Comparison of ENCODE assay signal across 12 mouse cellular contexts in the genomic region with DNA sequence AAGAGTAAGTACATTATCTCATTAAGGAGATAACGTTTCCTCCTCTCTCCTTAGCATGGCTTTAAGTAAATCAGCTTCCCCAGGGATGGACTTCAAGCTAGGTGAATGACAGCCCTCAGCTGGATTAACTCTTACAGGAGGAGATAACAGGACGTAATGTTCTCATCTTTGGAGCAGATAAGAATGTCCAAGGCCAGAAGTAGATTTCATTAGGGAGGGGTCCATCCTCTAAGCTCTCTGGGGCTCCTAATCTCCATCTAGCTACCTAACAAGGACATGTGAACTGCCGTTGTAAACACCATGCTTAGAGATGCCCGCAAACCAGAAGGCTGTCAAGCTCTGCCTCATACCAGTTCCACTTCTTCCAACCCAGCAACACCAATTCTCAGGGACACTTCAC.
A peak's percentile ranks its signal among the peaks of the same experiment; 100 is the strongest.
DNase-seq lines count a peak whose midpoint lies in the region; ATAC-seq and TF ChIP-seq lines count a peak whose summit lies in the region.
"Had no signal": no experiment of that assay in that cellular context is flagged by ENCODE, and none has a peak within 500 bp of the region (broad histone marks: within the 10 kb centered on the region; RNA-seq: fewer than 3 reads in every experiment).

No protein-coding gene starts in this region.

- no peak overlapping the region for H3K4me2 ChIP-seq in forebrain, postnatal 0 days (ENCODE audit: low read depth)
- H3K4me2 ChIP-seq in forebrain, embryonic 13.5 days: no peak overlapping the region
- H3K4me2 ChIP-seq in liver, embryonic 16.5 days (ENCODE audit: low read depth, low read length): peak overlapping the region; percentile 42
- H3K4me2 ChIP-seq: limb, embryonic 12.5 days had no signal

- H3K36me3 ChIP-seq in forebrain, postnatal 0 days (ENCODE audit: insufficient read depth): no peaks in the 10 kb centered on the region
- no peaks in the 10 kb centered on the region for H3K36me3 ChIP-seq in forebrain, embryonic 13.5 days (ENCODE audit: poor library complexity, severe bottlenecking)
- no peaks in the 10 kb centered on the region for H3K36me3 ChIP-seq in liver, embryonic 16.5 days (ENCODE audit: control insufficient read depth, insufficient read depth)
- H3K36me3 ChIP-seq: limb, embryonic 12.5 days had no signal

- H3K27me3 ChIP-seq in forebrain, postnatal 0 days (ENCODE audit: insufficient read depth, low read length): no peaks in the 10 kb centered on the region
- H3K27me3 ChIP-seq in forebrain, embryonic 13.5 days: no peaks in the 10 kb centered on the region
- H3K27me3 ChIP-seq in liver, embryonic 16.5 days (ENCODE audit: control insufficient read depth, insufficient read depth, low read depth, low read length): no peaks in the 10 kb centered on the region
- H3K27me3 ChIP-seq: limb, embryonic 12.5 days had no signal

- H3K9ac ChIP-seq in forebrain, postnatal 0 days: no peak overlapping the region
- H3K9ac ChIP-seq in forebrain, embryonic 13.5 days: no peak overlapping the region
- peak overlapping the region; percentile 9 for H3K9ac ChIP-seq in liver, embryonic 16.5 days (ENCODE audit: low read depth, low read length)
- H3K9ac ChIP-seq: limb, embryonic 12.5 days had no signal

- no peak overlapping the region for H3K4me3 ChIP-seq in forebrain, postnatal 0 days (ENCODE audit: low read depth, low read length)
- no peak overlapping the region for H3K4me3 ChIP-seq in forebrain, embryonic 13.5 days
- H3K4me3 ChIP-seq in liver, embryonic 16.5 days (ENCODE audit: low read depth, low read length): no peak overlapping the region
- H3K4me3 ChIP-seq: limb, embryonic 12.5 days had no signal

- H3K4me1 ChIP-seq in forebrain, postnatal 0 days (ENCODE audit: insufficient read depth): no peaks in the 10 kb centered on the region
- no peaks in the 10 kb centered on the region for H3K4me1 ChIP-seq in forebrain, embryonic 13.5 days
- peaks cover 29% of the 10 kb centered on the region for H3K4me1 ChIP-seq in liver, embryonic 16.5 days (ENCODE audit: control insufficient read depth, low read depth, low read length)
- H3K4me1 ChIP-seq: limb, embryonic 12.5 days had no signal

- ATAC-seq in forebrain, postnatal 0 days: no peak; the same call in 1 of the 2 replicates
- no peak for ATAC-seq in forebrain, embryonic 13.5 days
- peak; percentile 41 for ATAC-seq in liver, embryonic 16.5 days (ENCODE audit: low read depth)

- no peaks in the 10 kb centered on the region for H3K9me3 ChIP-seq in forebrain, postnatal 0 days (ENCODE audit: low read length)
- H3K9me3 ChIP-seq in forebrain, embryonic 13.5 days (replicated peaks): no peaks in the 10 kb centered on the region
- no peaks in the 10 kb centered on the region for H3K9me3 ChIP-seq in liver, embryonic 16.5 days (replicated peaks; ENCODE audit: control insufficient read depth, low read length)
- H3K9me3 ChIP-seq: limb, embryonic 12.5 days had no signal

- no peak for TF ChIP-seq CTCF in forebrain, postnatal 0 days (IDR thresholded peaks at IDR 0.05; ENCODE audit: low read depth)

- DNase-seq in forebrain, postnatal 0 days: no peak
- DNase-seq in testis, postnatal 14 days (ENCODE audit: low spot score): peak; percentile 44
- DNase-seq in testis, postnatal 10 days (ENCODE audit: low spot score): no peak
- peak; percentile 10 for DNase-seq in yolk sac, embryonic 10.5 days (ENCODE audit: low spot score)
- no peak for DNase-seq in spleen, postnatal 4 days (ENCODE audit: low spot score in 2 of 2)
- no peak for DNase-seq in kidney, postnatal 14 days
- DNase-seq: kidney, adult 8-10 months; right cerebral cortex, postnatal 4 days; thymus, adult 18-20 months had no signal

- WGBS in forebrain, postnatal 0 days: 18% methylated on average over 4 of the region's 4 CpGs
- 22% methylated on average over 4 of the region's 4 CpGs for WGBS in forebrain, embryonic 13.5 days
- 10% methylated on average over 4 of the region's 4 CpGs for whole genome bisulfite sequencing in liver, embryonic 16.5 days (ENCODE audit: insufficient replicate concordance)

- 0 out of 2 replicates have a peak overlapping the region, but pooled peaks have one; percentile 22 for H3K27ac ChIP-seq in forebrain, postnatal 0 days (ENCODE audit: low read depth, low read length)
- H3K27ac ChIP-seq in forebrain, embryonic 13.5 days: no peak overlapping the region
- peak overlapping the region; percentile 13 for H3K27ac ChIP-seq in liver, embryonic 16.5 days (ENCODE audit: low read length)
- H3K27ac ChIP-seq: limb, embryonic 12.5 days had no signal

Comparison
In these comparisons a context has a peak if more than half of its experiments do, and no peak if none do; other contexts are left out.
1. DNase-seq: peak in testis, postnatal 14 days (single experiment) and yolk sac, embryonic 10.5 days (single experiment); none in forebrain, postnatal 0 days (single experiment), testis, postnatal 10 days (single experiment), spleen, postnatal 4 days (0 of 2) and kidney, postnatal 14 days (single experiment).